Mouse (Mus musculus): ENCODE measurements around the gene Arhgap9. TPM values are rescaled to one million over a fixed set of nuclear protein-coding genes. Genes with fewer than 3 reads are reported as not detected.

Gene Arhgap9
- 1 to 10 TPM; 1.1 to 2.3 TPM for total RNA-seq (2021)
- long read RNA-seq, experiment 1, partial matches to known transcripts, result 1 of 3 reads
- long read RNA-seq, experiment 1, other reads (novel, unspliced or antisense), result 1 of 3 reads
- long read RNA-seq, experiment 2, partial matches to known transcripts, result 0 of 4 reads
- long read RNA-seq, experiment 2, other reads (novel, unspliced or antisense), result 1 of 4 reads

- no peak for DNase-seq
Observed at GRCm38 (mm10) chr10:127321621-127322020, at the start of gene Arhgap9. Gene Arhgap9 (plus strand): TSS chr10:127321964.

GRCm38 (mm10) chr10:127272371-127272770 lies 49.4 kb upstream of the Arhgap9 start:
- DNase-seq, result no peak

GRCm38 (mm10) chr10:127274261-127275022 lies 47.3 kb upstream of the Arhgap9 start:
- DNase-seq, result no peak

GRCm38 (mm10) chr10:127279730-127280129 lies 42.0 kb upstream of the Arhgap9 start:
- DNase-seq, result no peak

- DNase-seq, result no peak
Observed at GRCm38 (mm10) chr10:127281316-127281715, 40.4 kb upstream of the Arhgap9 start.

GRCm38 (mm10) chr10:127282620-127283215 lies 39.0 kb upstream of the Arhgap9 start:
- DNase-seq, result no peak

GRCm38 (mm10) chr10:127284105-127284622 lies 37.6 kb upstream of the Arhgap9 start:
- no peak for DNase-seq

- no peak for DNase-seq
Observed at GRCm38 (mm10) chr10:127284724-127285500, 36.9 kb upstream of the Arhgap9 start.

- DNase-seq, result no peak
Observed at GRCm38 (mm10) chr10:127285644-127286043, 36.1 kb upstream of the Arhgap9 start.

- DNase-seq, result no peak
Observed at GRCm38 (mm10) chr10:127286194-127286593, 35.6 kb upstream of the Arhgap9 start.

GRCm38 (mm10) chr10:127286730-127287129 lies 35.0 kb upstream of the Arhgap9 start:
- no peak for DNase-seq

- DNase-seq, result no peak
Observed at GRCm38 (mm10) chr10:127287271-127287935, 34.4 kb upstream of the Arhgap9 start.

- DNase-seq, result no peak
Observed at GRCm38 (mm10) chr10:127287936-127288293, 33.8 kb upstream of the Arhgap9 start.

- DNase-seq, result peak; percentile 50
Observed at GRCm38 (mm10) chr10:127288328-127288799, 33.4 kb upstream of the Arhgap9 start.

GRCm38 (mm10) chr10:127288800-127289572 lies 32.8 kb upstream of the Arhgap9 start, which contains the start of gene Mbd6:
Gene Mbd6 (minus strand): TSS chr10:127289018.
- DNase-seq, result peak; percentile 93

GRCm38 (mm10) chr10:127289573-127290191 lies 32.1 kb upstream of the Arhgap9 start:
- DNase-seq, result peak; percentile 53

GRCm38 (mm10) chr10:127290307-127290929 lies 31.3 kb upstream of the Arhgap9 start:
- peak; percentile 99 for DNase-seq

- DNase-seq, result peak; percentile 50
Observed at GRCm38 (mm10) chr10:127290930-127291880, 30.6 kb upstream of the Arhgap9 start.
